9 mouse cellular contexts compared by ENCODE assay signal in the genomic region with DNA sequence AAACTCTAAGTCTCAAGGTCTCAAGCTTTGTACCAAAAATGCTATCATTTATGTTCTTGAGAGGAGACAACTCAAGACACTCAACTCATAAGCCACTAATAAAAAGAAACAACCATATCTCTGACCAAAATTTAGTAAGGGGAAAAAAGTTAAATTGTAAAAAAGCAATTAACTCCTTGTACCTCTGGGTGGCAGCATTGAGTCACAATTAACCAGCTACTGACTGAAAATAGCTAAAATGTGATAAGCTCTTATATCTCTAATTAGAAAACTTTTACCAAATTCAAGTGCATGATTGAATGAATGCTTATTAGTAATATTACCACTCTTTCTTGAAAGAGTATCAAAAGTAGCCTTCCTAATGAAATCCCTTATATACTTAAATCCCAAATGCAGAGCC. TPM values are rescaled to one million over a fixed set of nuclear protein-coding genes. Genes with fewer than 3 reads are reported as not detected.
DNase-seq lines count a peak whose midpoint lies in the region; ATAC-seq and TF ChIP-seq lines count a peak whose summit lies in the region.
"Had no signal": no experiment of that assay in that cellular context is flagged by ENCODE, and none has a peak within 500 bp of the region (broad histone marks: within the 10 kb centered on the region; RNA-seq: fewer than 3 reads in every experiment).

No protein-coding gene starts in this region.

- no peak overlapping the region for H3K27ac ChIP-seq in ES-E14 (ENCODE audit: insufficient read depth, low read depth, low read length, poor library complexity, severe bottlenecking)
- H3K27ac ChIP-seq: hindbrain, embryonic 15.5 days; stomach, embryonic 15.5 days had no signal

- peaks cover 15% of the 10 kb centered on the region for H3K36me3 ChIP-seq in ES-E14 (ENCODE audit: control insufficient read depth, insufficient read depth, low read length, poor library complexity, severe bottlenecking)

- no peaks in the 10 kb centered on the region for H3K9me3 ChIP-seq in ES-E14 (ENCODE audit: control insufficient read depth, insufficient read depth, low read depth, low read length)
- H3K9me3 ChIP-seq: hindbrain, embryonic 15.5 days; stomach, embryonic 15.5 days had no signal

- ATAC-seq in inflammation-experienced regulatory T-cells, adult 6 months = peak; percentile 78

- H3K4me3 ChIP-seq in ES-E14 (ENCODE audit: insufficient read depth in 1 of 2, low read depth in 1 of 2, low read length in 2 of 2, poor library complexity in 1 of 2, severe bottlenecking in 1 of 2) = no peak overlapping the region
- H3K4me3 ChIP-seq: hindbrain, embryonic 15.5 days; stomach, embryonic 15.5 days had no signal

- no peak overlapping the region for H3K9ac ChIP-seq in ES-E14 (ENCODE audit: insufficient read depth, low read depth, low read length, poor library complexity, severe bottlenecking)
- H3K9ac ChIP-seq: hindbrain, embryonic 15.5 days; stomach, embryonic 15.5 days had no signal

- peaks cover 0 to 2% of the 10 kb centered on the region in 2 experiments; a peak in 1 of 4 replicates for H3K4me1 ChIP-seq in ES-E14 (ENCODE audit: control insufficient read depth in 2 of 2, insufficient read depth in 2 of 2, low read length in 2 of 2, poor library complexity in 1 of 2)
- H3K4me1 ChIP-seq: stomach, embryonic 15.5 days had no signal

- in situ Hi-C loops in ES-E14 (cut with MboI; ENCODE audit: low sequenced_read_pairs in 2 of 2, unreplicated experiment in 2 of 2) = no loop called here

- peak; percentile 25 for DNase-seq in kidney, postnatal 10 days
- no peak for DNase-seq in kidney, adult 8-10 months
- DNase-seq in CD4-positive helper T cell, adult 2 months (ENCODE audit: low read depth, low spot score) = peak; percentile 53
- no peak for DNase-seq in ES-E14 (ENCODE audit: low read depth, low spot score)
- DNase-seq in ovary, postnatal 36 days (ENCODE audit: low spot score) = no peak
- no peak for DNase-seq in heart, adult 9 months (ENCODE audit: low spot score in 2 of 2)

TF ChIP-seq in ES-E14, 5 proteins besides CTCF, POLR2A, EP300 and RAD21:
- no peak for TF ChIP-seq HCFC1 (IDR thresholded peaks at IDR 0.05; ENCODE audit: borderline replicate concordance, insufficient read depth, low read length)
- peak; percentile 8; the same call in 1 of the 2 replicates for TF ChIP-seq MAFK (IDR thresholded peaks at IDR 0.05; ENCODE audit: insufficient read depth, low read depth, low read length)

RNA-seq across cellular contexts. Expression of gene Prim2, which starts 6.4 kb away (rescaled TPM):
- total RNA-seq in ES-E14 (2012; rRNA removed) = 34.7 and 39.0 TPM in 2 replicates
- polyA plus RNA-seq in inflammation-experienced regulatory T-cells, adult 6 months (2017; shearing (Covaris generic)) = 10 to 100 TPM; 19.3 to 43.6 (median 26.0) TPM

RNA-seq across cellular contexts. Expression of gene Rab23, which starts 56.5 kb away (rescaled TPM):
- 20.6 and 20.7 TPM in 2 replicates for total RNA-seq in ES-E14 (2012; rRNA removed)
- 1 to 10 TPM; 6.7 to 7.5 (median 6.8) TPM for polyA plus RNA-seq in inflammation-experienced regulatory T-cells, adult 6 months (2017; shearing (Covaris generic))

Comparison
In these comparisons a context has a peak if more than half of its experiments do, and no peak if none do; other contexts are left out.
1. DNase-seq: peak in kidney, postnatal 10 days (single experiment) and CD4-positive helper T cell, adult 2 months (single experiment); none in kidney, adult 8-10 months (0 of 2), ES-E14 (single experiment), ovary, postnatal 36 days (single experiment) and heart, adult 9 months (0 of 2).